Mouse (Mus musculus) small intestine, adult 2 months (tissue): Measurements from ENCODE around the gene Gm1113.

Experiments
- CTCF ChIP-seq: fragments of 200-500 bp; IDR thresholded peaks from 2 replicates; pipeline ENCODE4 v1.5.1; 2012; ENCODE audit warnings: low read depth, mild to moderate bottlenecking, control low read depth, inconsistent platforms, low read length, moderate library complexity, mixed read lengths; ENCODE audit not compliant: insufficient replicate concordance, insufficient read length; ENCODE audit errors: extremely low read depth
- POLR2A ChIP-seq: fragments of 200-500 bp; IDR thresholded peaks from 2 replicates; pipeline ENCODE4 v1.6.1; 2012; ENCODE audit warnings: low read depth, mild to moderate bottlenecking, control low read depth, inconsistent platforms, low read length, moderate library complexity

GRCm38 (mm10) chr9:35545704-35546103 is 27.6 kb upstream of the Gm1113 start:
- TF ChIP-seq POLR2A = no peak
- TF ChIP-seq CTCF = no peak; the same call in 1 of the 2 replicates
